Mouse (Mus musculus) urinary bladder, adult 2 months (tissue): ENCODE measurements around the gene Nxpe3. TPM values are rescaled to one million over a fixed set of nuclear protein-coding genes. Genes with fewer than 3 reads are reported as not detected.

Experiments
- DNase-seq: peaks from one replicate; pipeline ENCODE4 v3.0.0; 2022; ENCODE audit warnings: low spot score
- polyA plus RNA-seq: library from polyadenylated mRNA; depleted of rRNA; stranded (reverse); fragments of >200 nt; gene quantifications from 2 replicates; pipeline ENCODE4 v1.2.3, GENCODE M21; 2012; rRNA removed

The Nxpe3 gene
- 3.9 and 4.4 TPM in 2 replicates for polyA plus RNA-seq

DNA sequence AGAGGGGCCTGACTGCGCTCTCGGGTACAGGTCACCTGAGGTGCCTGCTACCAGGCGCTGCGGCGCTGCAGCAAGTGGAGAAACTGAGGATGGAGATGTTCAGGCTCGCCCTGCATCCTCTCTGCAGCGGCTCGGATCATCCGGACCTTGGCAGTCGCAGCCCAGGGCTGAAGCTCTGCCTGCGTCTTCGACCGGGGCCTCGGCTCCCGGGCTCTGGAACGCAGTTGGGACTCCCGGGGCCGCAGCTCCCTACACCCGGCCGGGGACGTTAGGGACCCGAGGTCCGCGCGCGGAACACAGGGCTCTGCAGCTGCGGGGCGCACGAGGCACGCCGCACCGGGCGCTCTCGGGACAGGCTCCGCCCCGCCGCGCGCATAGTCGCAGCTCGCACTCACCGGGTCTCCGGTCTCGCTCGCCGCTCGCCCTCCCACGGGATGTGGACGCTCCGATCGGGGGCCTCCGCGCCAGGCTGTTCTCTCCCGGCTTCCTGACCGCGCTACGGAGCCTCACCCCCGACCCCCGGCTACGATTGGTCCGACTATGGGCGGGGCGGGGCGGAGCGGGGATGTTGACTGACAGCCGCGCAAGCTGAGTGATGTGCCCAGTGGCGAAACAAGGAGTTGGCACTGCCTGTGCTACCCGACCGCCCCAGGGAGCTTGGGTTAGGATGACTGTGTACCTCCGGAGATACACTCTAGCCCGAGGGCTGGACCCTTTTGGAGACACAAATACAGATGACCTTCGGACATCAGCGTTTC is at the start of gene Nxpe3:
TSS of gene Nxpe3 (minus strand) at position 393 of the 758 bp plus-strand sequence.
- DNase-seq, result peak; percentile 74

- DNase-seq, result no peak
Observed at GRCm38 (mm10) chr16:55940781-55941180, 45.7 kb upstream of the Nxpe3 start.

DNA sequence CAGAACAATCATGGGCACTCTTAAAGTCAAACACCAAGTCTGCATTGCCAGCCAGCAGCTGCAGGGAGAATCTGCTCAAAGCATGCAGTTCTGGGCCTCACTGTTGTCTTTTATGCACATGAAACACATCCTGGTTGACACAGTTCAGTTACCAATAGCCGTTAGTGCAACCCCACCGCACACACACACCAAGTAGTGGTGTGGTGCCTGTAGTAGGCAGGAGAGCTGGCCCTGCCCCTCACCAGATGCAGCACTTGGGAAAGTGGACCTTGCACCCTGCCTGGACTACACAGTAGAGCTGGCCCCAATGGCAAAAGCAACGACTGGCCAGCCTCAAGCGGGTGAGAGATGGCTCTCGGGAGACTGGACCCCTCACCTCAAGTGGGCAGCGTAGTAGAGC is 44.6 kb upstream of the Nxpe3 start:
- DNase-seq, result no peak

GRCm38 (mm10) chr16:55938761-55939160 is 43.7 kb upstream of the Nxpe3 start:
- no peak for DNase-seq

GRCm38 (mm10) chr16:55934453-55935037 is 39.5 kb upstream of the Nxpe3 start, which contains the start of gene Cep97:
Cep97 (minus strand) TSS chr16:55934855.
- DNase-seq, result peak; percentile 69

- peak; percentile 36 for DNase-seq
Observed at GRCm38 (mm10) chr16:55933681-55934343, 38.7 kb upstream of the Nxpe3 start.

- no peak for DNase-seq
Observed at GRCm38 (mm10) chr16:55924010-55924409, 28.9 kb upstream of the Nxpe3 start.

DNA sequence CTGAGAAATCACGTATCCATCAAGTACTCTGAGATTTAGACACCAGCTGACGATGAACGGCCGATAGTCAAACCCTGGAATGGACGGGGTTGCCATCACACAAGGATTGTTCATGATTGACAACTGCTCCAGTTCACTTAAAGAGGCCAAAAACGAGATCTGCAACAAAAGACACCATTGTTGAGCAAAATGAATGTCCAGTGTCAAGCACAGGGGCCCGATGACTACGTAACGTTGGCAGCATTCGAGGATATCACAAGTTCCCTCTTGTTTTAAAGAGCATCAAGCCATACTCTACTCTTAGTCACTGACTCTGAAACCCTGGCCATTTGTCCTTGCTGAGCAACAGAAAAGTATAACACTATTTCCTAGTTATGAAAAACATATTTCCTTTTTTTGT is 27.0 kb upstream of the Nxpe3 start:
- DNase-seq, result no peak

DNA sequence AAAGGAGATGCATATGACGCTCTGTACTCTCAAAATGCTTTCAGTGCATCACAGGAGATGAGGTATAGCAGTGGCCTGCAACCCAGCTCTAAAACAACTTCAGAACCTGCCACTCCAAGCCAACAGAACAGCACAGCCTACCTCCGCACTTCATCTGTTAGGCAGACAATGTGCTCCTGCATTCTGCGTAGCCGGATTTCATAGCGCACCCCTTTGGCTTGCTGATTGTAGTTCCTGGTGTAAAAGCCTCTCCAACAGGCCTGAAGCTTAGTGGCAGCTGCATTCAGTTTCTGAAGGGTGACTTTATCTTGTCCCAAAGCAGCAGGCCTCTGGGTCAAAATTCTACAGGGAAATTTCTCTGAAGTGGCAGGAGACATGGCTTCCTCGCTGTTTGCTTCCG is 19.6 kb upstream of the Nxpe3 start:
- no peak for DNase-seq

GRCm38 (mm10) chr16:55910208-55910793 is 15.2 kb upstream of the Nxpe3 start:
- DNase-seq, result no peak

GRCm38 (mm10) chr16:55906928-55907679 is 12.0 kb upstream of the Nxpe3 start:
- no peak for DNase-seq

- DNase-seq, result no peak
Observed at GRCm38 (mm10) chr16:55905370-55905769, 10.3 kb upstream of the Nxpe3 start.

DNA sequence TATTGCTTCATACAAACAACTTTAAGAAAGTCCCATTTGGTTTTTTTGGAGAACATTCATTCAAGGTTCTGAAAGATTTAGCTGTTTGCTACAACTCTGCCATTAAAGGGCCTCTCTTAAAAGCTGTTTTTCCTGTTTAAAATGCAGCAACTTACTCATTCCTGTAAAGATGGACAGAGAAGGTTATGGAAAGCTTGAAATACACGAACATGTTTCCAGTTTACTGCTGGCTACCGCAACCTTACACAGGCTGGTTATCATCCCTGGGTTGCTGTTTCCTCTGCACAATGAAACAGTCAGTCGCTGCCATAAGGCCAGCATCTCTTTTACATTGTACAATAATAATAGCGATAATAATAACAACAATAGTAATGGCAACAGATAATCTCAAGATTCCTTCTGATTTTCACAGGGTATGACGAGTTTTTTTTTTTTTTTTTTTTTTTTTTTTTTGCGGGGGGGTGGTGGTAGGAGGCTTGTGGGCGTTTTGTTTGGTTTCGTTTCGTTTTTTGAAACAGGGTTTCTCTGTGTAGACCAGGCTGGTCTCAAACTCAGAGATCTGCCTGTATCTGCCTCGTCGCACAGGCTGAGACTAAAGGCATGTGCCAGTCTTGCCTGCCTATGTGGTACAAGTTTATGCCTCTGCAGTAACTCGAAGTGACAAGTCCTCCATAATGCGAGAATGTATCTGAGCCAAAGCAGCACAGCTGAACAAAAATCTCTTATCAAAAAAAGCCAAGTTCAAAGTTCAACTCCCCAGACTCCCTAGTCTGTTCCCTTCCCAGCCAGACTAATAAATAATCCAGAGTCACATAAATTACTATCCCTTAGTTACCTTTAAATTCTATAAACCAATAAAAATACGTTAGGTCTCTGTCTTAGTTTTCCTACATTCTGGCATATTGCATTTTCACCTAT is 7.0 kb upstream of the Nxpe3 start:
- no peak for DNase-seq

- no peak for DNase-seq
Observed at GRCm38 (mm10) chr16:55898385-55899002, 3.4 kb upstream of the Nxpe3 start.

- DNase-seq, result no peak
Observed at GRCm38 (mm10) chr16:55895651-55896095, 588 bp upstream of the Nxpe3 start.

- no peak for DNase-seq
Observed at GRCm38 (mm10) chr16:55894536-55894892, 571 bp downstream of the Nxpe3 start.

GRCm38 (mm10) chr16:55893410-55894107 is 1.5 kb downstream of the Nxpe3 start:
- no peak for DNase-seq

- DNase-seq, result no peak
Observed at GRCm38 (mm10) chr16:55892484-55892883, 2.6 kb downstream of the Nxpe3 start.

DNA sequence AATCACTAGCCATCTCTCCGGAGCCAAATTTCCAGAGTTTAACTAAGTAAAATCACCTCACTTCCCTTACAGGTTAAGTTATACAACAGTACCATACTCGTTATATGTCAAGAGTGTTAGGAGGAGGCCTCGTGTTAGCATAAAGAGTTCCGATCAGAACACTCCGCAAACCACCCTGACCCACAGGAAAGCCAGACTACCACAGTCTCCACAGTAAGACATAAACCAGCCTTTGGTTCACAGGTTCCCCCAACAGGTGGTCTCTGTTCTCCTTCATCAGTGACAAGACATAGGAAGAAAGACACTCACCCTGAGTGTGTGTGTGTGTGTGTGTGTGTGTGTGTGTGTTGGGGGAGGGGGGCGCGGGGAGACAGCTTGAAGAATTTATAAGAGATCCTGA is 3.7 kb downstream of the Nxpe3 start:
- no peak for DNase-seq
